Mouse (Mus musculus): ENCODE measurements around the gene Trip6. TPM values are rescaled to one million over a fixed set of nuclear protein-coding genes. Genes with fewer than 3 reads are reported as not detected.

Trip6 gene
- polyA plus RNA-seq, 1 experiment, result 46.2 TPM

DNA sequence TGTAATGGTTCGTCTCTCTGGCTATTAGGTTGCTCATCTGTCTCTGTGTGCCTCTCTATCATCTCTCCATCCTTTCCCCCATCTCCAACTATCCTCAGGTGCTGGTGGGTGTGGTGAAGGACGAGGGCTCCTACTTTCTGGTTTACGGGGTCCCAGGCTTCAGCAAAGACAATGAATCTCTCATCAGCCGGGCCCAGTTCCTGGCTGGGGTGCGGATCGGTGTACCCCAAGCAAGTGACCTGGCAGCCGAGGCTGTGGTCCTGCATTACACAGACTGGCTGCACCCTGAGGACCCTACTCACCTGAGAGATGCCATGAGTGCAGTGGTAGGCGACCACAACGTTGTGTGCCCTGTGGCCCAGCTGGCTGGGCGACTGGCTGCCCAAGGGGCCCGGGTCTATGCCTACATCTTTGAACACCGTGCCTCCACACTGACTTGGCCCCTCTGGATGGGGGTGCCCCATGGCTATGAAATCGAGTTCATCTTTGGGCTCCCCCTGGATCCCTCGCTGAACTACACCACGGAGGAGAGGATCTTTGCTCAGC, 22.8 kb downstream of the Trip6 start:
- Histone ChIP-seq H3K36me3 (ENCODE audit: control insufficient read depth, insufficient read depth) (peaks cover 4% of the 10 kb centered on the region), H3ac (ENCODE audit: control insufficient read depth, insufficient read length) (no peak overlapping the region), H3K4me2 (ENCODE audit: low read depth) (no peak overlapping the region), H3K27me3 (ENCODE audit: control insufficient read depth, insufficient read depth, insufficient read length) (peaks cover 17% of the 10 kb centered on the region), H3K79me2 (ENCODE audit: control insufficient read depth, insufficient read depth) (no peaks in the 10 kb centered on the region), H3K4me3 (no peak overlapping the region)
- TF ChIP-seq POLR2A (IDR thresholded peaks at IDR 0.05; ENCODE audit: insufficient read length, low read depth) (no peak), TCF12 (IDR thresholded peaks at IDR 0.05; ENCODE audit: insufficient read depth, poor library complexity, severe bottlenecking) (no peak), CEBPB (IDR thresholded peaks at IDR 0.05; ENCODE audit: insufficient read depth, poor library complexity, severe bottlenecking) (no peak), MYOG (IDR thresholded peaks at IDR 0.05; ENCODE audit: control insufficient read depth in 1 of 3, insufficient read depth in 1 of 3, insufficient read length in 2 of 3, low read depth in 2 of 3) (no peak), POLR2AphosphoS2 (IDR thresholded peaks at IDR 0.05; ENCODE audit: insufficient read length, low read depth) (no peak), E2F4 (IDR thresholded peaks at IDR 0.05; ENCODE audit: insufficient read depth) (no peak), REST (IDR thresholded peaks at IDR 0.05; ENCODE audit: insufficient read depth, insufficient read length) (no peak), MYOD1 (IDR thresholded peaks at IDR 0.05; ENCODE audit: control insufficient read depth in 1 of 3, insufficient read length in 2 of 3, low read depth in 2 of 3) (no peak), TCF3 (IDR thresholded peaks at IDR 0.05; ENCODE audit: insufficient read length, low read depth) (no peak), MAX (IDR thresholded peaks at IDR 0.05; ENCODE audit: low read depth) (no peak), USF1 (IDR thresholded peaks at IDR 0.05; ENCODE audit: low read depth) (no peak), SRF (IDR thresholded peaks at IDR 0.05; ENCODE audit: control insufficient read depth, insufficient read length, low read depth) (no peak)

DNA sequence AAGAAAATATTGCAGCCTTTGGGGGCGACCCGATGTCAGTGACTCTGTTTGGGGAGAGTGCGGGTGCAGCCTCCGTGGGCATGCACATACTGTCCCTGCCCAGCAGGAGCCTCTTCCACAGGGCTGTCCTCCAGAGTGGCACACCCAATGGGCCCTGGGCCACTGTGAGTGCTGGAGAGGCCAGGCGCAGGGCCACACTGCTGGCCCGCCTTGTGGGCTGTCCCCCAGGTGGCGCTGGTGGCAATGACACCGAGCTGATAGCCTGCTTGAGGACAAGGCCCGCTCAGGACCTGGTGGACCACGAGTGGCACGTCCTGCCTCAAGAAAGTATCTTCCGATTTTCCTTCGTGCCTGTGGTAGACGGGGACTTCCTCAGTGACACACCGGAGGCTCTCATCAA, 23.5 kb downstream of the Trip6 start:
- TF ChIP-seq MYOD1 (IDR thresholded peaks at IDR 0.05; ENCODE audit: control insufficient read depth in 1 of 3, insufficient read length in 2 of 3, low read depth in 2 of 3) (peak in 1 of 3 experiments; percentile 14), TCF3 (IDR thresholded peaks at IDR 0.05; ENCODE audit: insufficient read length, low read depth) (no peak), POLR2AphosphoS2 (IDR thresholded peaks at IDR 0.05; ENCODE audit: insufficient read length, low read depth) (peak; percentile 54)
- Histone ChIP-seq H3K27me3 (ENCODE audit: control insufficient read depth, insufficient read depth, insufficient read length) (peaks cover 17% of the 10 kb centered on the region), H3K4me2 (ENCODE audit: low read depth) (no peak overlapping the region), H3ac (ENCODE audit: control insufficient read depth, insufficient read length) (no peak overlapping the region), H3K36me3 (ENCODE audit: control insufficient read depth, insufficient read depth) (peaks cover 4% of the 10 kb centered on the region), H3K4me3 (no peak overlapping the region), H3K79me2 (ENCODE audit: control insufficient read depth, insufficient read depth) (no peaks in the 10 kb centered on the region)

- Histone ChIP-seq H3K4me2 (ENCODE audit: low read depth) (peak overlapping the region; percentile 57), H3K79me2 (ENCODE audit: control insufficient read depth, insufficient read depth) (no peaks in the 10 kb centered on the region), H3ac (ENCODE audit: control insufficient read depth, insufficient read length) (no peak overlapping the region), H3K4me3 (peak overlapping the region; percentile 19), H3K36me3 (ENCODE audit: control insufficient read depth, insufficient read depth) (no peaks in the 10 kb centered on the region), H3K27me3 (ENCODE audit: control insufficient read depth, insufficient read depth, insufficient read length) (peaks cover 17% of the 10 kb centered on the region)
- TF ChIP-seq REST (IDR thresholded peaks at IDR 0.05; ENCODE audit: insufficient read depth, insufficient read length) (no peak), MYOG (IDR thresholded peaks at IDR 0.05; ENCODE audit: control insufficient read depth in 1 of 3, insufficient read depth in 1 of 3, insufficient read length in 2 of 3, low read depth in 2 of 3) (no peak), MAX (IDR thresholded peaks at IDR 0.05; ENCODE audit: low read depth) (no peak), E2F4 (IDR thresholded peaks at IDR 0.05; ENCODE audit: insufficient read depth) (no peak), CEBPB (IDR thresholded peaks at IDR 0.05; ENCODE audit: insufficient read depth, poor library complexity, severe bottlenecking) (no peak), SRF (IDR thresholded peaks at IDR 0.05; ENCODE audit: control insufficient read depth, insufficient read length, low read depth) (no peak), POLR2AphosphoS2 (IDR thresholded peaks at IDR 0.05; ENCODE audit: insufficient read length, low read depth) (no peak), TCF3 (IDR thresholded peaks at IDR 0.05; ENCODE audit: insufficient read length, low read depth) (no peak)
These were observed 24.4 kb downstream of the Trip6 start for GRCm38 (mm10) chr5:137289591-137290365.

DNA sequence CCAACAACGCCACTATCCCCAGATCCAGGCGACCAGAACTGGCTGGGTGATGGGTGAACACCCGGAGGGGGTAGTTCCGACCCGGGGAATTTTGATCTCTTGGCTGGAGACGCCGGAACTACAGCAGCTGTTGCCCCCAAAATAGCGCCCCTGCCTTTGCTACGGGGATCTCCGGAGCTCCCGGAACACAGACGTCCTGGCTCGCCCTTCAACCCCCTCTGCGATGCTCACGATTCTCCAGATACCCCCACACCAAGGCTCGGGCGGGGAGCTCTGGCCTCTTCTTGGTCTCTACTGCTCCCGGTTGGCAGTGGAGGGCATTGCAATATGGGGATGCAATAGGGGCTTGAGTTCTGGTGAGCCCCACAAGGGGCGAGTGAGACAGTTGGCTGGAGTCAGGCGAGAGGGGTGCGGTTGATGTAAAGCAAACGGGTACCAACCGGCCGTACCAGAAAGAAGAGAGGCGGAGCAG, 25.2 kb downstream of the Trip6 start:
- Histone ChIP-seq H3K79me2 (ENCODE audit: control insufficient read depth, insufficient read depth) (no peaks in the 10 kb centered on the region), H3K27me3 (ENCODE audit: control insufficient read depth, insufficient read depth, insufficient read length) (peaks cover 17% of the 10 kb centered on the region), H3K36me3 (ENCODE audit: control insufficient read depth, insufficient read depth) (no peaks in the 10 kb centered on the region), H3K4me2 (ENCODE audit: low read depth) (peak overlapping the region; percentile 57), H3K4me3 (peak overlapping the region; percentile 19), H3ac (ENCODE audit: control insufficient read depth, insufficient read length) (no peak overlapping the region)
- TF ChIP-seq USF1 (IDR thresholded peaks at IDR 0.05; ENCODE audit: low read depth) (no peak), MYOD1 (IDR thresholded peaks at IDR 0.05; ENCODE audit: control insufficient read depth in 1 of 3, insufficient read length in 2 of 3, low read depth in 2 of 3) (peak; percentile 10 to 79 (median 36)), POLR2A (IDR thresholded peaks at IDR 0.05; ENCODE audit: insufficient read length, low read depth) (no peak), MYOG (IDR thresholded peaks at IDR 0.05; ENCODE audit: control insufficient read depth in 1 of 3, insufficient read depth in 1 of 3, insufficient read length in 2 of 3, low read depth in 2 of 3) (peak in 2 of 3 experiments; percentile 56 to 86), REST (IDR thresholded peaks at IDR 0.05; ENCODE audit: insufficient read depth, insufficient read length) (no peak), MAX (IDR thresholded peaks at IDR 0.05; ENCODE audit: low read depth) (no peak), POLR2AphosphoS2 (IDR thresholded peaks at IDR 0.05; ENCODE audit: insufficient read length, low read depth) (no peak), CEBPB (IDR thresholded peaks at IDR 0.05; ENCODE audit: insufficient read depth, poor library complexity, severe bottlenecking) (no peak), E2F4 (IDR thresholded peaks at IDR 0.05; ENCODE audit: insufficient read depth) (no peak)
